Mouse (Mus musculus): ENCODE data around the gene Stx12.

DNA sequence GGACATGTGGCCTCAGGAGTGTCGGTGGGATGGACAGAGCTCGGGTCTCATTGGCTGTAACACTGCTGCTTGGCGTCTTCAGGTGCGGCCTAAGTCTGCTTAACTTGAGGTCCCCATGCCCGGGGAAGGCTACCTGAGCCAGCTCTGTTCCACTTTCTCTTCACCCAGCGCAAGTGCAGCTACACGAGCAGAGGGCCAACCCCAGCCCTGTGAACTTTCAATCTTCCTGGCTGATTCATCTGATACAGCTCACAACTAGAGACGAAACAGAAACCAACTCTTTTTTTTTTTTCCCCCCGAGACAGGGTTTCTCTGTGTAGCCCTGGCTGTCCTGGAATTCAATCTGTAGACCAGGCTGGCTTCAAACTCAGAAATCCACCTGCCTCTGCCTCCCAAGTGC, 13.9 kb upstream of the Stx12 start:
- TF ChIP-seq POLR2A (IDR thresholded peaks at IDR 0.05; ENCODE audit: low read depth, low read length) (peak; percentile 32; the same call in 1 of the 2 replicates), CTCF (IDR thresholded peaks at IDR 0.05; ENCODE audit: extremely low read depth, insufficient read length, insufficient replicate concordance, low read depth, low read length) (no peak)
